Mouse (Mus musculus) stomach, embryonic 15.5 days (tissue): ENCODE results near the gene Adgra1. TPM values are rescaled to one million over a fixed set of nuclear protein-coding genes. Genes with fewer than 3 reads are reported as not detected.

Experiments
- ATAC-seq: fragments of 200-750 bp; cut with Nextera tagmentation; 2 replicates; pipeline ENCODE4 v1.8.0; 2017; ENCODE audit warnings: low read depth, moderate number of reproducible peaks, moderate TSS enrichment; ENCODE audit not compliant: insufficient read depth, low FRiP score
- H3K27ac ChIP-seq: fragments of 300-500 bp; sonication (generic); 2 replicates; pipeline ENCODE4 v1.5.1; 2015; ENCODE audit warnings: mild to moderate bottlenecking, inconsistent platforms
- H3K27me3 ChIP-seq: fragments of 300-500 bp; sonication (generic); replicated peaks from 2 replicates; pipeline ENCODE4 v1.6.1; 2015; ENCODE audit warnings: inconsistent platforms
- H3K36me3 ChIP-seq: fragments of 300-500 bp; sonication (generic); 2 replicates; pipeline ENCODE4 v1.6.1; 2015; ENCODE audit warnings: inconsistent platforms
- H3K4me1 ChIP-seq: fragments of 300-500 bp; sonication (generic); 2 replicates; pipeline ENCODE4 v1.6.1; 2015; ENCODE audit warnings: inconsistent platforms
- H3K4me2 ChIP-seq: fragments of 300-500 bp; sonication (generic); 2 replicates; pipeline ENCODE4 v1.6.1; 2015; ENCODE audit warnings: mild to moderate bottlenecking, inconsistent platforms
- H3K4me3 ChIP-seq: fragments of 300-500 bp; sonication (generic); replicated peaks from 2 replicates; pipeline ENCODE4 v1.5.1; 2015; ENCODE audit warnings: inconsistent platforms
- H3K9ac ChIP-seq: fragments of 300-500 bp; sonication (generic); 2 replicates; pipeline ENCODE4 v1.6.1; 2015; ENCODE audit warnings: inconsistent platforms
- H3K9me3 ChIP-seq: fragments of 300-500 bp; sonication (generic); 2 replicates; pipeline ENCODE4 v1.6.1; 2016; ENCODE audit warnings: inconsistent platforms
- WGBS: fragments of 180-500 bp; shearing (Covaris S2); methylation state at CpG from one replicate; pipeline ENCODE4 v1.1.7; 2015; 5-methylcytosine and 5-hydroxymethylcytosine counted together
- polyA plus RNA-seq: library from polyadenylated mRNA; unstranded; fragments of >200 nt; fragmentation: Nextera tagmentation; extraction: Ambion mirVana; gene quantifications from 2 replicates; pipeline ENCODE4 v1.2.1, GENCODE M21; 2015

Gene Adgra1
- polyA plus RNA-seq = 0.53 and 0.64 TPM in 2 replicates

GRCm38 (mm10) chr7:139834036-139834435, at the start of gene Adgra1:
Adgra1 (plus strand) TSS chr7:139834174.
- H3K9ac ChIP-seq = no peak within 1 kb of the TSS
- H3K4me2 ChIP-seq = peak within 1 kb of the TSS; percentile 42
- 0 out of 2 replicates have a peak within 1 kb of the TSS, but pooled peaks have one; percentile 4 for H3K4me3 ChIP-seq
- H3K9me3 ChIP-seq = no peaks in the 10 kb centered on the region
- no peak within 1 kb of the TSS for H3K27ac ChIP-seq
- H3K36me3 ChIP-seq = no peaks in the 10 kb centered on the region
- WGBS = under 1% methylated on average over 27 of the region's 27 CpGs
- peaks cover 22% of the 10 kb centered on the region for H3K27me3 ChIP-seq
- no peaks in the 10 kb centered on the region for H3K4me1 ChIP-seq
- ATAC-seq = peak; percentile 72

GRCm38 (mm10) chr7:139787382-139787781, 46.6 kb upstream of the Adgra1 start:
- Histone ChIP-seq H3K4me3 (no peak overlapping the region), H3K9ac (no peak overlapping the region), H3K9me3 (no peaks in the 10 kb centered on the region), H3K27me3 (no peaks in the 10 kb centered on the region), H3K27ac (no peak overlapping the region), H3K36me3 (no peaks in the 10 kb centered on the region), H3K4me2 (no peak overlapping the region), H3K4me1 (no peaks in the 10 kb centered on the region)
- WGBS = 55% methylated on average over 2 of the region's 2 CpGs
- no peak for ATAC-seq

GRCm38 (mm10) chr7:139788927-139789326, 45.0 kb upstream of the Adgra1 start:
- Histone ChIP-seq H3K27me3 (no peaks in the 10 kb centered on the region), H3K36me3 (no peaks in the 10 kb centered on the region), H3K4me3 (no peak overlapping the region), H3K9ac (no peak overlapping the region), H3K9me3 (no peaks in the 10 kb centered on the region), H3K4me2 (no peak overlapping the region), H3K27ac (no peak overlapping the region), H3K4me1 (no peaks in the 10 kb centered on the region)
- no peak for ATAC-seq
- 87% methylated on average over 11 of the region's 11 CpGs for WGBS

- H3K9ac ChIP-seq = no peak overlapping the region
- H3K27ac ChIP-seq = no peak overlapping the region
- no peaks in the 10 kb centered on the region for H3K36me3 ChIP-seq
- WGBS = 61% methylated on average over 4 of the region's 4 CpGs
- no peak for ATAC-seq
- no peak overlapping the region for H3K4me3 ChIP-seq
- no peaks in the 10 kb centered on the region for H3K9me3 ChIP-seq
- no peaks in the 10 kb centered on the region for H3K4me1 ChIP-seq
- no peaks in the 10 kb centered on the region for H3K27me3 ChIP-seq
- no peak overlapping the region for H3K4me2 ChIP-seq
Measured at GRCm38 (mm10) chr7:139789718-139790117, 44.3 kb upstream of the Adgra1 start.

GRCm38 (mm10) chr7:139791601-139792000, 42.4 kb upstream of the Adgra1 start:
- WGBS = 77% methylated on average over 9 of the region's 9 CpGs
- Histone ChIP-seq H3K9me3 (no peaks in the 10 kb centered on the region), H3K27me3 (no peaks in the 10 kb centered on the region), H3K36me3 (no peaks in the 10 kb centered on the region), H3K27ac (no peak overlapping the region), H3K4me3 (no peak overlapping the region), H3K4me2 (no peak overlapping the region), H3K4me1 (no peaks in the 10 kb centered on the region), H3K9ac (no peak overlapping the region)
- ATAC-seq = no peak

- Histone ChIP-seq H3K27me3 (no peaks in the 10 kb centered on the region), H3K4me2 (no peak overlapping the region), H3K4me3 (no peak overlapping the region), H3K36me3 (no peaks in the 10 kb centered on the region), H3K9ac (no peak overlapping the region), H3K27ac (no peak overlapping the region), H3K4me1 (no peaks in the 10 kb centered on the region), H3K9me3 (no peaks in the 10 kb centered on the region)
- 71% methylated on average over 9 of the region's 9 CpGs for WGBS
- no peak for ATAC-seq
Measured at GRCm38 (mm10) chr7:139795004-139795605, 38.9 kb upstream of the Adgra1 start.

GRCm38 (mm10) chr7:139797186-139798109, 36.5 kb upstream of the Adgra1 start:
- Histone ChIP-seq H3K36me3 (no peaks in the 10 kb centered on the region), H3K27me3 (no peaks in the 10 kb centered on the region), H3K4me2 (no peak overlapping the region), H3K27ac (no peak overlapping the region), H3K4me1 (no peaks in the 10 kb centered on the region), H3K4me3 (no peak overlapping the region), H3K9ac (no peak overlapping the region), H3K9me3 (no peaks in the 10 kb centered on the region)
- no peak for ATAC-seq
- 75% methylated on average over 9 of the region's 9 CpGs for WGBS

GRCm38 (mm10) chr7:139806175-139806601, 27.8 kb upstream of the Adgra1 start:
- ATAC-seq = no peak
- WGBS = 64% methylated on average over 8 of the region's 8 CpGs
- H3K9me3 ChIP-seq = no peaks in the 10 kb centered on the region

GRCm38 (mm10) chr7:139810036-139810435, 23.9 kb upstream of the Adgra1 start:
- Histone ChIP-seq H3K4me3 (no peak overlapping the region), H3K27ac (no peak overlapping the region), H3K36me3 (no peaks in the 10 kb centered on the region), H3K9me3 (no peaks in the 10 kb centered on the region), H3K4me1 (no peaks in the 10 kb centered on the region), H3K27me3 (no peaks in the 10 kb centered on the region), H3K4me2 (no peak overlapping the region), H3K9ac (no peak overlapping the region)
- ATAC-seq = no peak
- 77% methylated on average over 6 of the region's 6 CpGs for WGBS

More at GRCm38 (mm10) chr7:139806175-139806601, 27.8 kb upstream of the Adgra1 start:
- H3K4me3 ChIP-seq = no peak overlapping the region
- H3K36me3 ChIP-seq = no peaks in the 10 kb centered on the region
- no peak overlapping the region for H3K4me2 ChIP-seq
- no peaks in the 10 kb centered on the region for H3K27me3 ChIP-seq
- no peaks in the 10 kb centered on the region for H3K4me1 ChIP-seq
- H3K9ac ChIP-seq = no peak overlapping the region
- H3K27ac ChIP-seq = no peak overlapping the region

- Histone ChIP-seq H3K4me3 (no peak overlapping the region), H3K27me3 (no peaks in the 10 kb centered on the region), H3K4me1 (no peaks in the 10 kb centered on the region), H3K9ac (no peak overlapping the region), H3K36me3 (no peaks in the 10 kb centered on the region), H3K27ac (no peak overlapping the region), H3K9me3 (no peaks in the 10 kb centered on the region), H3K4me2 (no peak overlapping the region)
- ATAC-seq = no peak
- 82% methylated on average over 7 of the region's 7 CpGs for WGBS
Measured at GRCm38 (mm10) chr7:139811706-139812105, 22.3 kb upstream of the Adgra1 start.

GRCm38 (mm10) chr7:139813577-139814207, 20.3 kb upstream of the Adgra1 start:
- no peaks in the 10 kb centered on the region for H3K4me1 ChIP-seq
- no peak overlapping the region for H3K27ac ChIP-seq
- H3K27me3 ChIP-seq = no peaks in the 10 kb centered on the region
- no peaks in the 10 kb centered on the region for H3K36me3 ChIP-seq
- ATAC-seq = no peak
- no peaks in the 10 kb centered on the region for H3K9me3 ChIP-seq
- WGBS = 69% methylated on average over 6 of the region's 6 CpGs
- H3K4me2 ChIP-seq = no peak overlapping the region
- no peak overlapping the region for H3K9ac ChIP-seq
- H3K4me3 ChIP-seq = no peak overlapping the region
